Mouse (Mus musculus) forebrain, embryonic 15.5 days (tissue): ENCODE measurements around the gene Clec2d. TPM values are rescaled to one million over a fixed set of nuclear protein-coding genes. Genes with fewer than 3 reads are reported as not detected.
"Not testable (repeated sequence)": the region's sequence is repeated elsewhere in the genome, so short reads cannot be mapped to it uniquely, and the experiment has no call there.

Experiments
- ATAC-seq: fragments of 200-750 bp; cut with Nextera tagmentation; replicated peaks from 2 replicates; pipeline ENCODE4 v1.8.0; 2017; ENCODE audit warnings: mild to moderate bottlenecking, moderate TSS enrichment, moderate library complexity
- H3K27ac ChIP-seq: fragments of 300-500 bp; sonication (generic); replicated peaks from 2 replicates; pipeline ENCODE4 v1.5.1; 2015; ENCODE audit warnings: mild to moderate bottlenecking, inconsistent platforms
- H3K27me3 ChIP-seq: fragments of 300-500 bp; sonication (generic); 2 replicates; pipeline ENCODE4 v1.6.1; 2015; ENCODE audit warnings: inconsistent platforms
- H3K36me3 ChIP-seq: fragments of 300-500 bp; sonication (generic); 2 replicates; pipeline ENCODE4 v1.6.1; 2015; ENCODE audit warnings: mild to moderate bottlenecking, inconsistent platforms
- H3K4me1 ChIP-seq: fragments of 300-500 bp; sonication (generic); 2 replicates; pipeline ENCODE4 v1.6.1; 2015; ENCODE audit warnings: inconsistent platforms
- H3K4me2 ChIP-seq: fragments of 300-500 bp; sonication (generic); replicated peaks from 2 replicates; pipeline ENCODE4 v1.6.1; 2015; ENCODE audit warnings: mild to moderate bottlenecking, inconsistent platforms
- H3K4me3 ChIP-seq: fragments of 300-500 bp; sonication (generic); 2 replicates; pipeline ENCODE4 v1.5.1; 2015; ENCODE audit warnings: mild to moderate bottlenecking, inconsistent platforms
- H3K9ac ChIP-seq: fragments of 300-500 bp; sonication (generic); replicated peaks from 2 replicates; pipeline ENCODE4 v1.6.1; 2015; ENCODE audit warnings: mild to moderate bottlenecking, inconsistent platforms
- H3K9me3 ChIP-seq: fragments of 300-500 bp; sonication (generic); 2 replicates; pipeline ENCODE4 v1.6.1; 2016; ENCODE audit warnings: inconsistent platforms
- WGBS: fragments of 180-500 bp; shearing (Covaris S2); methylation state at CpG from one replicate; pipeline ENCODE4 v1.1.7; 2015; ENCODE audit warnings: mixed read lengths; 5-methylcytosine and 5-hydroxymethylcytosine counted together
- polyA plus RNA-seq: library from polyadenylated mRNA; unstranded; fragments of >200 nt; fragmentation: Nextera tagmentation; extraction: Ambion mirVana; gene quantifications from 2 replicates; pipeline ENCODE4 v1.2.1, GENCODE M21; 2015

The Clec2d gene
- polyA plus RNA-seq, 1 experiment from 2014 or later: 0.14 TPM

- WGBS: 86% methylated on average over 1 of the region's 1 CpGs
- Histone ChIP-seq H3K4me2 (no peak overlapping the region), H3K36me3 (no peaks in the 10 kb centered on the region), H3K9ac (no peak overlapping the region), H3K9me3 (no peaks in the 10 kb centered on the region), H3K27me3 (no peaks in the 10 kb centered on the region), H3K27ac (no peak overlapping the region), H3K4me3 (no peak overlapping the region), H3K4me1 (0 out of 2 replicates have a peak, but pooled peaks cover 9% of the 10 kb centered on the region)
- ATAC-seq: no peak
Measured at GRCm38 (mm10) chr6:129176621-129177020, 3.8 kb upstream of the Clec2d start.

DNA sequence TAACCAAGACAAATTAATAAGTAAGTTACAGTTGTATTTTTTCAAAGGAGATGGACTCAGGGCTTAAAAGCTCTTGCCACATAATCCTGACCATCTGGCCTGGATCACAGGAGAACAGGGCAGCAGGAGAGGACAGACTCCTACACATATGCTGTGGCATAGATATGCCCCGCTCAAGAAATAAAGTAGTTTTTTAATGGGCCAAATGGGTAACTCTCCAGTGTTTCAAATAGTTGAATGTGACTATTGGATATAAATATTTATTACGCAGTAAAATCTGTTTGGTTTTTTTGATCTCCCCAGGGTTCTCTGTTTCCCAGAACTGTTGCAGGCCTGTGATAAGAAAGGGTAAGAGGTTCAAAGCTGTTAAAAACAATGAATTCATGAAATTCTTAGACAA lies 1.1 kb upstream of the Clec2d start:
- Histone ChIP-seq H3K4me1 (0 out of 2 replicates have a peak, but pooled peaks cover 9% of the 10 kb centered on the region), H3K4me2 (no peak overlapping the region), H3K4me3 (no peak overlapping the region), H3K36me3 (no peaks in the 10 kb centered on the region), H3K9me3 (no peaks in the 10 kb centered on the region), H3K9ac (no peak overlapping the region), H3K27me3 (no peaks in the 10 kb centered on the region), H3K27ac (no peak overlapping the region)
- WGBS: 91% methylated on average over 2 of the region's 2 CpGs
- no peak for ATAC-seq

- not testable (repeated sequence) for H3K27ac ChIP-seq, H3K36me3 ChIP-seq, H3K4me3 ChIP-seq, H3K9me3 ChIP-seq, ATAC-seq, H3K4me1 ChIP-seq, H3K27me3 ChIP-seq, H3K9ac ChIP-seq, H3K4me2 ChIP-seq
- WGBS: 65% methylated on average over 1 of the region's 1 CpGs
Measured at GRCm38 (mm10) chr6:129179831-129180230, 584 bp upstream of the Clec2d start.

DNA sequence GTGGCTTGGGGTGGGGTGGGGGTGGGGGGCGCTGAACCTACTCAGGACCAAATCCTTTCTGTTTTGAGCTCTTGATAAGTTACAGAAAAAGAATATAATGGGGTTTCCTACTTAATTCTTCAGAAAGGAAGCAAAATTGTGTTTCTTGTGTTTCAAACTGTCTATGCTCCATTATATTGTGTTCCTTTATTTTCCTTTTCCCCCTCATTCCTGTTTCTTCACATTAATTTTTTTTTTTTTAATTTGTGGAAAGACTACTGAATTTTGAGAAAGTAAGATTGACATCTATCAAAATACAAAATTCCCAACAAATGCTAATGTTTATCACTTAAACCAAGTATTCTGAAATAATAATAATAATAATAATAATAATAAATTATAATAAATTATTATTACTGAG lies 834 bp downstream of the Clec2d start:
- 0% methylated on average over 1 of the region's 1 CpGs for WGBS
- peak overlapping the region; percentile 27 for H3K9ac ChIP-seq

DNA sequence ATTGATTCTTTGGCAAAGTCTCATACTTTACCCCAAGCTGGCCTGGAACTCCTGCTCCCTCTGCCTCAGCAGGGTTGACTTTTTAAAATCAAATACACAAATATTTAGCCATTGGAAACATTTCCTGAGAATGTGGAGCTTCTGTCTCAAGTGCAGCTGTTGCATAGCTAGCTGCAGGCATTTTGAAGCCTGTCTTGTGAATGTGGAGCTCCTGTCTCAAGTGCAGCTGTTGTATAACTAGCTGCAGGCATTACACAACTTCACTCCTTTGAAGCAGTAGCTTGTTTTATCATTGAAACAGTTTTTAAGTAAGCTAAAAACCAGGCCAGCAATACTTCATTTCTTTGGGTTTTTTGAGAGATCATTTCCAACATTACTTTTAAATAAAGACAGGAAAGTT lies 1.3 kb downstream of the Clec2d start:
- Histone ChIP-seq H3K27ac (no peak overlapping the region), H3K4me2 (0 out of 2 replicates have a peak overlapping the region, but pooled peaks have one; percentile 1), H3K27me3 (no peaks in the 10 kb centered on the region), H3K9ac (no peak overlapping the region), H3K4me1 (0 out of 2 replicates have a peak, but pooled peaks cover 9% of the 10 kb centered on the region), H3K9me3 (no peaks in the 10 kb centered on the region), H3K4me3 (no peak overlapping the region), H3K36me3 (no peaks in the 10 kb centered on the region)
- ATAC-seq: no peak

More for the DNA sequence above, 834 bp downstream of the Clec2d start:
- H3K4me1 ChIP-seq: 0 out of 2 replicates have a peak, but pooled peaks cover 9% of the 10 kb centered on the region
- ATAC-seq: no peak
- no peaks in the 10 kb centered on the region for H3K9me3 ChIP-seq
- H3K27ac ChIP-seq: peak overlapping the region; percentile 70; the same call in 1 of the 2 replicates
- H3K27me3 ChIP-seq: no peaks in the 10 kb centered on the region
- H3K36me3 ChIP-seq: no peaks in the 10 kb centered on the region
- H3K4me2 ChIP-seq: peak overlapping the region; percentile 45
- peak overlapping the region; percentile 34 for H3K4me3 ChIP-seq

- no peaks in the 10 kb centered on the region for H3K36me3 ChIP-seq
- ATAC-seq: no peak
- no peak overlapping the region for H3K27ac ChIP-seq
- WGBS: 76% methylated on average over 1 of the region's 1 CpGs
- no peak overlapping the region for H3K9ac ChIP-seq
- no peaks in the 10 kb centered on the region for H3K27me3 ChIP-seq
- 0 out of 2 replicates have a peak, but pooled peaks cover 9% of the 10 kb centered on the region for H3K4me1 ChIP-seq
- H3K4me3 ChIP-seq: no peak overlapping the region
- H3K4me2 ChIP-seq: no peak overlapping the region
- no peaks in the 10 kb centered on the region for H3K9me3 ChIP-seq
Measured at GRCm38 (mm10) chr6:129182518-129182917, 2.1 kb downstream of the Clec2d start.

DNA sequence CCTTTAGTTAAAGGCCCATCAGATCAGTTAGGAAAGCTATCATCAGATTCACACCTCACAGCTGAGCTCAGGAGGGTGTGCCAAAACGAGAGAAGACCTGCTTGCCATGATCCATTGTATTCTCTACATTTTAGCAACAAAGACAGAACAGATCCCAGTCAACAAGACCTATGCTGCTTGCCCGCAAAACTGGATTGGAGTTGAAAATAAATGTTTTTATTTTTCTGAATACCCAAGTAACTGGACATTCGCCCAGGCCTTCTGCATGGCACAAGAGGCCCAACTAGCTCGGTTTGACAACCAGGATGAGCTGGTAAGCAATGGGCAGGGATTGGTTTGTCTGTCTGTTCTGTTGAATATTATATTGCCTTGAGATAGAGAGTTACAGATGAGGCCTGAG lies 3.6 kb downstream of the Clec2d start:
- not testable (repeated sequence) for H3K27me3 ChIP-seq, H3K4me3 ChIP-seq, H3K4me1 ChIP-seq, H3K9ac ChIP-seq, H3K4me2 ChIP-seq, H3K27ac ChIP-seq, H3K36me3 ChIP-seq, H3K9me3 ChIP-seq, ATAC-seq
- 94% methylated on average over 4 of the region's 4 CpGs for WGBS

DNA sequence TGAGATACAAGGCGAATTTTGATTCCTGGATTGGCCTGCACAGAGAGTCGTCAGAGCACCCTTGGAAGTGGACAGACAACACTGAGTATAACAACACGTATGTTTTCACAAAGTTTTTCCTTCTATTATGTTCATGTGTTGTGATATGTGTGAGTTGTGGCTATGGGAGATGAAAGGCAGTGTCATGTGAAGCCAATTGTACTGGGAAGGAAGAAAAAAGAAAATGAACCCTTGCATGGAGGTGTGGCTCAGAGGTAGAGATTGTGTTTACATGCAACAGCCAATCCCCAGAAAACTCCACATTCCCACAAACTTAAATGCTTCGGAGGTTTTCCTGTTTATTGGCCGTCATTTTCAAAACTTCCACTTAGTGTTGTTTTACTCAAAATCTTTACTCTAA lies 4.4 kb downstream of the Clec2d start:
- H3K4me1 ChIP-seq: 0 out of 2 replicates have a peak, but pooled peaks cover 9% of the 10 kb centered on the region
- no peaks in the 10 kb centered on the region for H3K27me3 ChIP-seq
- no peak overlapping the region for H3K4me2 ChIP-seq
- no peaks in the 10 kb centered on the region for H3K9me3 ChIP-seq
- no peak for ATAC-seq
- 85% methylated on average over 5 of the region's 5 CpGs for WGBS
- no peak overlapping the region for H3K9ac ChIP-seq
- H3K36me3 ChIP-seq: no peaks in the 10 kb centered on the region
- H3K4me3 ChIP-seq: no peak overlapping the region
- H3K27ac ChIP-seq: no peak overlapping the region

DNA sequence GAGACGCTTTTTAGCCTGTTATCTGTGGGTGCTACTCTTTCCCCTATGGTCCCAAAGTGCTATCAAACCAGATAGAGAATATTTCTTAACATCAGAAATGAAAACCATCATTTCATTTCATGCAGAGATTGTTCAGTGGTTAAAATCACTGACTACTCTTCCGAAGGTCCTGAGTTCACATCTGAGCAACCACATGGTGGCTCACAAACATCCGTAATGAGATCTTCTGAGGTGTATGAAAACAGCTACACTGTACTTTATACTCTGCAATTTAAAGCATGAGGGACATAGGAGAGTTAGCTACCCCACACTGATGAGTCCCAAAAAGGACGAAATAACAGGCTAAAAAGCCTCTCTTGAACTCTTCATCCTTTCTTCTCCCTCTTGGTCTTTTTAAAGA lies 5.6 kb downstream of the Clec2d start:
- WGBS: 86% methylated on average over 4 of the region's 4 CpGs

DNA sequence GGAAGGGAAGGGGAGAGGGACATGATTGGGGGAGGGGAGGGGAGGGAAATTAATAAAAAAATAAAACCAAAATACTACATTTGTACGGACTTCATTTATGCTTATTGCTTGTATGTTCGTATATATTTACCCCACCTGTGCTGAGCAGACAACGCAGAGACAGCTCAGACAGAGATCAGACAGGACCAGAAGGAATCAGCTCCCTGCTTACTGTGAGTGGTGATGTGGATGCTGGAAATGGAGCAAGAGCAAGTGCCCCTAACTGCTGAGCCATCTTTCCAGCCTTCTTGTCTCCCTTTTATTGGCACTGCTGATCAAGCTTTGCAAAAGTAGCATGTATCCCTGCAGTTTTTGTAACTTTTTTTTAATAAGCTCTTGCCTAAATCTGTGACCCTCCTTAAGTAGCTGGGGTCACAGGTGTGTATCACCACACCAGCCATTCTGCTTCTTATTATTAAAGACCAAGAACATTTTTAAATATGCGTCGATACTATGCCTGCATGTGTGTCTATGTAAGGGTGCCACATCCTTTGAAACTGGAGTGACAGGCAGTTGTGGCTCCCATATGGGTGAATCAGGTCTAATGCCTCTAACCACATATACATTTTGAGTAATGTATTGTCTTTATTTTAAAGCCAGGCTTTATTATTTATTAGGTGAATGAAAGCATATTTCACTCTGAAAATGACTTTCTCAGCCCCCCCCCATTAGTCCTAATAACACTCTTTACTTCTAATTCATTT lies 6.2 kb downstream of the Clec2d start:
- H3K27me3 ChIP-seq: no peaks in the 10 kb centered on the region
- no peaks in the 10 kb centered on the region for H3K9me3 ChIP-seq
- H3K4me2 ChIP-seq: no peak overlapping the region
- H3K36me3 ChIP-seq: no peaks in the 10 kb centered on the region
- H3K27ac ChIP-seq: no peak overlapping the region
- H3K9ac ChIP-seq: no peak overlapping the region
- H3K4me1 ChIP-seq: no peaks in the 10 kb centered on the region
- WGBS: 91% methylated on average over 5 of the region's 5 CpGs
- H3K4me3 ChIP-seq: no peak overlapping the region
- ATAC-seq: no peak

More for the DNA sequence above, 5.6 kb downstream of the Clec2d start:
- no peak overlapping the region for H3K4me2 ChIP-seq
- no peak overlapping the region for H3K9ac ChIP-seq
- no peak overlapping the region for H3K4me3 ChIP-seq
- no peaks in the 10 kb centered on the region for H3K27me3 ChIP-seq
- H3K9me3 ChIP-seq: no peaks in the 10 kb centered on the region
- no peak for ATAC-seq
- H3K36me3 ChIP-seq: no peaks in the 10 kb centered on the region
- 0 out of 2 replicates have a peak, but pooled peaks cover 1% of the 10 kb centered on the region for H3K4me1 ChIP-seq
- no peak overlapping the region for H3K27ac ChIP-seq

- H3K9ac ChIP-seq: no peak overlapping the region
Measured at GRCm38 (mm10) chr6:129187200-129187651, 6.8 kb downstream of the Clec2d start.

DNA sequence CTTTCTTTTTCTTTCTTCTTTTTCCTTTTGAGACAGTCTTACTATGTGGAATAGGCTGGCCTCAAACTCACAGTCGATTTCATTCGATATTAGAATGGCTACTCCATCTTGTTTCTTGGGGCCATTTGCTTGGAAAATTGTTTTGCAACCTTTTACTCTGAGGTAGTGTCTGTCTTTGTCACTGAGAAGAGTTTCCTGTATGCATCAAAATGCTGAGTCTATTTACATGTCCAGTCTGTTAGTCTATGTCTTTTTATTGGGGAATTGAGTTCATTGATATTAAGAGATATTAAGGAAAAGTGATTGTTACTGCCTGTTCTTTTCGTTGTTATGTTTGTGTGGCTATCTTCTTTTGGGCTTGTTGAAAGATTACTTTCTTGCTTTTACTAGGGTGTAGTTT lies 7.4 kb downstream of the Clec2d start:
- 94% methylated on average over 3 of the region's 3 CpGs for WGBS
- not testable (repeated sequence) for H3K9ac ChIP-seq, H3K4me1 ChIP-seq, H3K27ac ChIP-seq, H3K9me3 ChIP-seq, H3K4me3 ChIP-seq, H3K27me3 ChIP-seq, ATAC-seq, H3K36me3 ChIP-seq, H3K4me2 ChIP-seq

More at GRCm38 (mm10) chr6:129187200-129187651, 6.8 kb downstream of the Clec2d start:
- Histone ChIP-seq H3K36me3 (no peaks in the 10 kb centered on the region), H3K4me1 (no peaks in the 10 kb centered on the region), H3K4me2 (no peak overlapping the region), H3K27ac (no peak overlapping the region), H3K4me3 (no peak overlapping the region), H3K9me3 (no peaks in the 10 kb centered on the region), H3K27me3 (no peaks in the 10 kb centered on the region)
- ATAC-seq: no peak

DNA sequence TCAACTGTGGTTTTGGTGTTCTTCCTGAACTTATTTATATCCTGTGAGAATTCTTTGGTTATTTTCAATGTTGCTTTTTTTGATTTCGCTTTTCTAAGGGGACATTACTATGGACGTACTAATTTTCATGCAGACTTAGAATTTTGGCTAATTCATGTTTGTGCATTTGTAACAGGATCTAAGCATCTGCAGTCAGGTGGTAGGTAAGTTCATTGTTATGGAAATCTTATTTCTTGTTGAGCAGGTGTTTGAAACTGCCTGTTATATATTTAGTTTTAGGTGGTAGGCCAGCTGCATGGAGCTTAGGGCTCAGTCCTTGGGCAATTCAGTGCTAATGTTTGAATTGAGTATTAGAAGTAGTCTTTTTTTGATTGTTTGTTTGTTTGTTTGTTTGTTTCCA lies 13.0 kb downstream of the Clec2d start:
- Histone ChIP-seq H3K4me3 (no peak overlapping the region), H3K27me3 (no peaks in the 10 kb centered on the region), H3K4me2 (no peak overlapping the region), H3K27ac (no peak overlapping the region), H3K4me1 (no peaks in the 10 kb centered on the region), H3K9me3 (no peaks in the 10 kb centered on the region), H3K9ac (no peak overlapping the region), H3K36me3 (no peaks in the 10 kb centered on the region)
- WGBS: 95% methylated on average over 2 of the region's 2 CpGs
- no peak for ATAC-seq
